Mouse (Mus musculus) forebrain, postnatal 0 days (tissue): ENCODE results near the gene Btd. TPM values are rescaled to one million over a fixed set of nuclear protein-coding genes. Genes with fewer than 3 reads are reported as not detected.

Experiments
- ATAC-seq: fragments of 200-750 bp; cut with Nextera tagmentation; 2 replicates; pipeline ENCODE4 v1.8.0; 2017; ENCODE audit warnings: mild to moderate bottlenecking, moderate library complexity
- DNase-seq: peaks from one replicate; pipeline ENCODE4 v3.0.0-alpha.2; 2015
- H3K27ac ChIP-seq: fragments of 300-500 bp; sonication (generic); 2 replicates; pipeline ENCODE4 v1.5.1; 2014; ENCODE audit warnings: low read depth, mild to moderate bottlenecking, antibody characterized with exemption, low read length, moderate library complexity, mixed read lengths
- H3K27me3 ChIP-seq: fragments of 300-500 bp; sonication (generic); 2 replicates; pipeline ENCODE4 v1.6.1; 2014; ENCODE audit warnings: mild to moderate bottlenecking, low read length, mixed read lengths; ENCODE audit not compliant: insufficient read depth
- H3K36me3 ChIP-seq: fragments of 300-500 bp; sonication (generic); 2 replicates; pipeline ENCODE4 v1.6.1; 2014; ENCODE audit warnings: mild to moderate bottlenecking, moderate library complexity; ENCODE audit not compliant: insufficient read depth
- H3K4me1 ChIP-seq: fragments of 300-500 bp; sonication (generic); 2 replicates; pipeline ENCODE4 v1.6.1; 2014; ENCODE audit warnings: antibody characterized with exemption; ENCODE audit not compliant: insufficient read depth
- H3K4me2 ChIP-seq: fragments of 300-500 bp; sonication (generic); 2 replicates; pipeline ENCODE4 v1.6.1; 2014; ENCODE audit warnings: low read depth, mild to moderate bottlenecking, moderate library complexity
- H3K4me3 ChIP-seq: fragments of 300-500 bp; sonication (generic); 2 replicates; pipeline ENCODE4 v1.5.1; 2014; ENCODE audit warnings: low read depth, low read length, mixed read lengths
- H3K9ac ChIP-seq: fragments of 300-500 bp; sonication (generic); 2 replicates; pipeline ENCODE4 v1.6.1; 2014; ENCODE audit warnings: mild to moderate bottlenecking
- H3K9me3 ChIP-seq: fragments of 300-500 bp; sonication (generic); 2 replicates; pipeline ENCODE4 v1.6.1; 2016; ENCODE audit warnings: low read length
- CTCF ChIP-seq: sonication (generic); IDR thresholded peaks from 2 replicates; pipeline ENCODE4 v1.5.1; 2016; ENCODE audit warnings: antibody characterized with exemption, control low read depth, low read depth
- WGBS: fragments of 180-500 bp; shearing (Covaris S2); extraction: QIAGEN DNeasy Blood & Tissue Kit; methylation state at CpG from one replicate; pipeline ENCODE4 v1.1.7; 2014; 5-methylcytosine and 5-hydroxymethylcytosine counted together
- polyA plus RNA-seq: library from polyadenylated mRNA; unstranded; fragments of >200 nt; fragmentation: Nextera tagmentation; extraction: Ambion mirVana; gene quantifications from 2 replicates; pipeline ENCODE4 v1.2.1, GENCODE M21; 2015
- total RNA-seq: library from RNA; depleted of rRNA; stranded (reverse); fragments of >200 nt; gene quantifications from 2 replicates; pipeline ENCODE4 v1.2.3, GENCODE M21; 2014

The Btd gene
- total and polyA plus RNA-seq, 2 experiments from 2014 or later = 16.4 to 22.7 TPM

- ATAC-seq (no peak), DNase-seq (no peak)
- no peaks in the 10 kb centered on the region for H3K9me3 ChIP-seq
- no peak overlapping the region for H3K4me2 ChIP-seq
- H3K4me3 ChIP-seq = no peak overlapping the region
- WGBS = 86% methylated on average over 5 of the region's 5 CpGs
- no peaks in the 10 kb centered on the region for H3K36me3 ChIP-seq
- no peak overlapping the region for H3K27ac ChIP-seq
- TF ChIP-seq CTCF = peak; percentile 19; the same call in 1 of the 2 replicates
- no peaks in the 10 kb centered on the region for H3K4me1 ChIP-seq
- H3K27me3 ChIP-seq = no peaks in the 10 kb centered on the region
- H3K9ac ChIP-seq = no peak overlapping the region
Measured at GRCm38 (mm10) chr14:31604916-31605315, 35.9 kb upstream of the Btd start.

- no peaks in the 10 kb centered on the region for H3K27me3 ChIP-seq
- 66% methylated on average over 6 of the region's 6 CpGs for WGBS
Measured at GRCm38 (mm10) chr14:31605514-31605913, 35.3 kb upstream of the Btd start.

GRCm38 (mm10) chr14:31611986-31612385 lies 28.8 kb upstream of the Btd start:
- Histone ChIP-seq H3K4me3 (no peak overlapping the region), H3K4me1 (no peaks in the 10 kb centered on the region), H3K9me3 (no peaks in the 10 kb centered on the region), H3K27ac (no peak overlapping the region), H3K9ac (no peak overlapping the region), H3K27me3 (no peaks in the 10 kb centered on the region), H3K36me3 (no peaks in the 10 kb centered on the region), H3K4me2 (no peak overlapping the region)
- WGBS = 69% methylated on average over 4 of the region's 4 CpGs
- ATAC-seq = no peak
- peak; percentile 19; the same call in 1 of the 2 replicates for TF ChIP-seq CTCF
- no peak for DNase-seq

More at GRCm38 (mm10) chr14:31605514-31605913, 35.3 kb upstream of the Btd start:
- no peak overlapping the region for H3K4me3 ChIP-seq
- TF ChIP-seq CTCF = no peak
- H3K36me3 ChIP-seq = no peaks in the 10 kb centered on the region
- H3K4me2 ChIP-seq = no peak overlapping the region
- H3K9ac ChIP-seq = no peak overlapping the region
- DNase-seq (no peak), ATAC-seq (no peak)
- no peak overlapping the region for H3K27ac ChIP-seq
- no peaks in the 10 kb centered on the region for H3K4me1 ChIP-seq
- H3K9me3 ChIP-seq = no peaks in the 10 kb centered on the region

GRCm38 (mm10) chr14:31613671-31614070 lies 27.2 kb upstream of the Btd start:
- Histone ChIP-seq H3K9me3 (no peaks in the 10 kb centered on the region), H3K4me3 (no peak overlapping the region), H3K27me3 (no peaks in the 10 kb centered on the region), H3K36me3 (no peaks in the 10 kb centered on the region), H3K4me1 (no peaks in the 10 kb centered on the region), H3K27ac (no peak overlapping the region), H3K9ac (no peak overlapping the region), H3K4me2 (no peak overlapping the region)
- ATAC-seq (no peak), DNase-seq (no peak)
- 85% methylated on average over 5 of the region's 5 CpGs for whole genome bisulfite sequencing
- no peak for TF ChIP-seq CTCF

- no peak for TF ChIP-seq CTCF
- Histone ChIP-seq H3K27me3 (no peaks in the 10 kb centered on the region), H3K9me3 (no peaks in the 10 kb centered on the region), H3K9ac (no peak overlapping the region), H3K27ac (no peak overlapping the region), H3K36me3 (no peaks in the 10 kb centered on the region), H3K4me2 (no peak overlapping the region), H3K4me1 (no peaks in the 10 kb centered on the region), H3K4me3 (no peak overlapping the region)
- DNase-seq = no peak
- ATAC-seq = no peak
- 90% methylated on average over 9 of the region's 9 CpGs for WGBS
Measured at GRCm38 (mm10) chr14:31617204-31617603, 23.6 kb upstream of the Btd start.

- DNase-seq = no peak
- no peak for TF ChIP-seq CTCF
- no peak for ATAC-seq
- Histone ChIP-seq H3K27me3 (no peaks in the 10 kb centered on the region), H3K27ac (no peak overlapping the region), H3K9ac (no peak overlapping the region), H3K4me1 (no peaks in the 10 kb centered on the region), H3K4me3 (no peak overlapping the region), H3K4me2 (no peak overlapping the region), H3K9me3 (no peaks in the 10 kb centered on the region), H3K36me3 (no peaks in the 10 kb centered on the region)
- 87% methylated on average over 3 of the region's 3 CpGs for WGBS
Measured at GRCm38 (mm10) chr14:31617997-31618396, 22.8 kb upstream of the Btd start.

GRCm38 (mm10) chr14:31620591-31621223 lies 20.1 kb upstream of the Btd start:
- no peak overlapping the region for H3K27ac ChIP-seq
- DNase-seq (no peak), ATAC-seq (peak; percentile 59; the same call in 1 of the 2 replicates)
- no peaks in the 10 kb centered on the region for H3K9me3 ChIP-seq
- TF ChIP-seq CTCF = no peak
- no peaks in the 10 kb centered on the region for H3K36me3 ChIP-seq
- no peak overlapping the region for H3K4me3 ChIP-seq
- no peaks in the 10 kb centered on the region for H3K4me1 ChIP-seq
- 40% methylated on average over 9 of the region's 9 CpGs for WGBS
- no peak overlapping the region for H3K9ac ChIP-seq
- no peak overlapping the region for H3K4me2 ChIP-seq
- no peaks in the 10 kb centered on the region for H3K27me3 ChIP-seq
